In genomic region chr13:108086036-108086435, GRCm38 (mm10) we compare ENCODE assay signal across 24 mouse cellular contexts.
"Had no signal": no experiment of that assay in that cellular context is flagged by ENCODE, and none has a peak within 500 bp of the region (broad histone marks: within the 10 kb centered on the region; RNA-seq: fewer than 3 reads in every experiment).

No protein-coding gene starts in this region.

- H3K4me2 ChIP-seq: heart, embryonic 12.5 days; hindbrain, embryonic 13.5 days; hindbrain, embryonic 15.5 days; kidney, embryonic 15.5 days; limb, embryonic 13.5 days; limb, embryonic 15.5 days had no signal

- H3K9me3 ChIP-seq: heart, embryonic 10.5 days; heart, embryonic 12.5 days; hindbrain, embryonic 13.5 days; hindbrain, embryonic 15.5 days; kidney, embryonic 15.5 days; limb, embryonic 13.5 days; limb, embryonic 15.5 days had no signal

- H3K27me3 ChIP-seq: heart, embryonic 12.5 days; hindbrain, embryonic 13.5 days; hindbrain, embryonic 15.5 days; kidney, embryonic 15.5 days; limb, embryonic 13.5 days; limb, embryonic 15.5 days had no signal

- H3K4me3 ChIP-seq: gastrocnemius, adult 2 months; heart, embryonic 10.5 days; heart, embryonic 12.5 days; hindbrain, embryonic 13.5 days; hindbrain, embryonic 15.5 days; kidney, embryonic 15.5 days; limb, embryonic 13.5 days; limb, embryonic 15.5 days had no signal

- H3K9ac ChIP-seq: heart, embryonic 12.5 days; hindbrain, embryonic 13.5 days; hindbrain, embryonic 15.5 days; kidney, embryonic 15.5 days; limb, embryonic 13.5 days; limb, embryonic 15.5 days had no signal

- DNase-seq: gastrocnemius, adult 2 months; gastrocnemius, postnatal 10 days; gastrocnemius, postnatal 25 days; heart, adult 18-20 months; heart, postnatal 10 days; heart, postnatal 4 days; kidney, adult 11 months; kidney, adult 2 months; kidney, adult 9 months; kidney, postnatal 14 days; kidney, postnatal 36 days; layer of hippocampus, adult 9-11 months; layer of hippocampus, postnatal 36 days; left cerebral cortex, postnatal 4 days had no signal

- H3K36me3 ChIP-seq: heart, embryonic 10.5 days; heart, embryonic 12.5 days; hindbrain, embryonic 15.5 days; limb, embryonic 15.5 days had no signal

- H3K4me1 ChIP-seq: heart, embryonic 10.5 days; heart, embryonic 12.5 days; hindbrain, embryonic 13.5 days; hindbrain, embryonic 15.5 days; kidney, embryonic 15.5 days; limb, embryonic 13.5 days; limb, embryonic 15.5 days had no signal

- ATAC-seq: hindbrain, postnatal 0 days; intestine, embryonic 16.5 days had no signal

- H3K27ac ChIP-seq: gastrocnemius, adult 2 months; heart, embryonic 10.5 days; hindbrain, embryonic 13.5 days; hindbrain, embryonic 15.5 days; hindbrain, postnatal 0 days; kidney, embryonic 15.5 days; kidney, postnatal 0 days; limb, embryonic 13.5 days; limb, embryonic 15.5 days had no signal
